Mouse (Mus musculus) hindbrain, embryonic 11.5 days (tissue): ENCODE data around the gene Selenoi. TPM values are rescaled to one million over a fixed set of nuclear protein-coding genes. Genes with fewer than 3 reads are reported as not detected.

Source experiments
- ATAC-seq: fragments of 200-750 bp; cut with Nextera tagmentation; 2 replicates; pipeline ENCODE4 v1.8.0; 2017; ENCODE audit warnings: mild to moderate bottlenecking, moderate TSS enrichment, moderate library complexity; ENCODE audit not compliant: low FRiP score
- DNase-seq: peaks from one replicate; pipeline ENCODE4 v3.0.0-alpha.2; 2015; ENCODE audit warnings: low spot score
- H3K27ac ChIP-seq: fragments of 300-500 bp; sonication (generic); 2 replicates; pipeline ENCODE4 v1.5.1; 2014; ENCODE audit warnings: mild to moderate bottlenecking, low read depth, low read length
- H3K27me3 ChIP-seq: fragments of 300-500 bp; sonication (generic); 2 replicates; pipeline ENCODE4 v1.6.1; 2014; ENCODE audit warnings: mild to moderate bottlenecking, low read length, moderate library complexity, mixed read lengths; ENCODE audit not compliant: control insufficient read depth, insufficient read depth
- H3K36me3 ChIP-seq: fragments of 300-500 bp; sonication (generic); 2 replicates; pipeline ENCODE4 v1.6.1; 2014; ENCODE audit warnings: mild to moderate bottlenecking, low read length, moderate library complexity, mixed read lengths; ENCODE audit not compliant: control insufficient read depth, insufficient read depth
- H3K4me1 ChIP-seq: fragments of 300-500 bp; sonication (generic); replicated peaks from 2 replicates; pipeline ENCODE4 v1.6.1; 2014; ENCODE audit warnings: low read length, mixed read lengths; ENCODE audit not compliant: control insufficient read depth, insufficient read depth
- H3K4me2 ChIP-seq: fragments of 300-500 bp; sonication (generic); replicated peaks from 2 replicates; pipeline ENCODE4 v1.6.1; 2014; ENCODE audit warnings: mild to moderate bottlenecking, low read depth, low read length
- H3K4me3 ChIP-seq: fragments of 300-500 bp; sonication (generic); 2 replicates; pipeline ENCODE4 v1.5.1; 2014; ENCODE audit warnings: low read depth, low read length
- H3K9ac ChIP-seq: fragments of 300-500 bp; sonication (generic); 2 replicates; pipeline ENCODE4 v1.6.1; 2014; ENCODE audit warnings: low read depth, low read length
- H3K9me3 ChIP-seq: fragments of 300-500 bp; sonication (generic); 2 replicates; pipeline ENCODE4 v1.6.1; 2016; ENCODE audit warnings: low read length; ENCODE audit not compliant: control insufficient read depth
- WGBS: fragments of 180-500 bp; shearing (Covaris S2); extraction: QIAGEN DNeasy Blood & Tissue Kit; methylation state at CpG from one replicate; pipeline ENCODE4 v1.1.7; 2014; 5-methylcytosine and 5-hydroxymethylcytosine counted together
- polyA plus RNA-seq: library from polyadenylated mRNA; unstranded; fragments of >200 nt; fragmentation: Nextera tagmentation; extraction: Ambion mirVana; gene quantifications from 2 replicates; pipeline ENCODE4 v1.2.1, GENCODE M21; 2014

The Selenoi gene
- 24.0 and 25.4 TPM in 2 replicates for polyA plus RNA-seq

GRCm38 (mm10) chr5:30232271-30232971 is at the start of gene Selenoi:
TSS of gene Selenoi (plus strand) at chr5:30232581.
- DNase-seq (peak; percentile 98), ATAC-seq (peak; percentile 100)
- Histone ChIP-seq H3K9ac (peak within 1 kb of the TSS; percentile 77), H3K27ac (peak within 1 kb of the TSS; percentile 83), H3K4me3 (peak within 1 kb of the TSS; percentile 71), H3K9me3 (no peaks in the 10 kb centered on the region), H3K4me2 (peak within 1 kb of the TSS; percentile 73), H3K36me3 (no peaks in the 10 kb centered on the region), H3K4me1 (0 out of 2 replicates have a peak, but pooled peaks cover 2% of the 10 kb centered on the region), H3K27me3 (no peaks in the 10 kb centered on the region)
- WGBS, result 1% methylated on average over 71 of the region's 71 CpGs

GRCm38 (mm10) chr5:30187687-30188485 is 44.5 kb upstream of the Selenoi start:
- Histone ChIP-seq H3K4me1 (no peaks in the 10 kb centered on the region), H3K9me3 (no peaks in the 10 kb centered on the region), H3K27me3 (no peaks in the 10 kb centered on the region), H3K9ac (no peak overlapping the region), H3K27ac (no peak overlapping the region), H3K36me3 (0 out of 2 replicates have a peak, but pooled peaks cover 5% of the 10 kb centered on the region), H3K4me2 (no peak overlapping the region), H3K4me3 (no peak overlapping the region)
- ATAC-seq (no peak), DNase-seq (no peak)
- 93% methylated on average over 12 of the region's 12 CpGs for WGBS

- 76% methylated on average over 1 of the region's 1 CpGs for WGBS
- DNase-seq, result no peak
These were observed 39.9 kb upstream of the Selenoi start for GRCm38 (mm10) chr5:30192452-30192851.

DNA sequence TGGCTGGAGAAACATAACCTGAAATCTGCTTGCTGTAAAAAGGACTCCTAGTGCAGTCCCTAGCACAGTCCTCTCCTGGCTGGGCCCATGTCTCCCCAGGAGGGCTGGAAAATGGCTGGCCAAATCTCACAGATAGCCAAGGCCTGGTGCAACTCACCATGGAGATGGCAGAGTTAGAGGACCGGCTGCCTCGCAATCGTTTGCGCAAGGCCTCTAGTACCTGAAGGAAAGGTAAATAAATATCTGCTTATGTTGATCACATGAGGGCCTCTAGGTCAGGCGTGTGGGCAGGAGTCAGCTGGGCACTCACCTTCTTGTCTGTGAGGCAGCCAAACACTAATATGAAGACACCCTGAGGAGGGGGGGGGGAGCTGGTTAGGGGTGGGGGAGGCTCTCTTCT is 37.0 kb upstream of the Selenoi start:
- H3K4me3 ChIP-seq, result no peak overlapping the region
- H3K4me2 ChIP-seq, result no peak overlapping the region
- no peak overlapping the region for H3K27ac ChIP-seq
- H3K9ac ChIP-seq, result no peak overlapping the region
- whole genome bisulfite sequencing, result 94% methylated on average over 5 of the region's 5 CpGs
- no peaks in the 10 kb centered on the region for H3K9me3 ChIP-seq
- H3K4me1 ChIP-seq, result no peaks in the 10 kb centered on the region
- no peak for DNase-seq
- no peak for ATAC-seq
- no peaks in the 10 kb centered on the region for H3K27me3 ChIP-seq
- H3K36me3 ChIP-seq, result no peaks in the 10 kb centered on the region

More at GRCm38 (mm10) chr5:30192452-30192851, 39.9 kb upstream of the Selenoi start:
- no peaks in the 10 kb centered on the region for H3K4me1 ChIP-seq
- H3K9ac ChIP-seq, result no peak overlapping the region
- H3K4me3 ChIP-seq, result no peak overlapping the region
- no peaks in the 10 kb centered on the region for H3K27me3 ChIP-seq
- no peak for ATAC-seq
- H3K9me3 ChIP-seq, result no peaks in the 10 kb centered on the region
- H3K36me3 ChIP-seq, result no peaks in the 10 kb centered on the region
- no peak overlapping the region for H3K4me2 ChIP-seq
- no peak overlapping the region for H3K27ac ChIP-seq

DNA sequence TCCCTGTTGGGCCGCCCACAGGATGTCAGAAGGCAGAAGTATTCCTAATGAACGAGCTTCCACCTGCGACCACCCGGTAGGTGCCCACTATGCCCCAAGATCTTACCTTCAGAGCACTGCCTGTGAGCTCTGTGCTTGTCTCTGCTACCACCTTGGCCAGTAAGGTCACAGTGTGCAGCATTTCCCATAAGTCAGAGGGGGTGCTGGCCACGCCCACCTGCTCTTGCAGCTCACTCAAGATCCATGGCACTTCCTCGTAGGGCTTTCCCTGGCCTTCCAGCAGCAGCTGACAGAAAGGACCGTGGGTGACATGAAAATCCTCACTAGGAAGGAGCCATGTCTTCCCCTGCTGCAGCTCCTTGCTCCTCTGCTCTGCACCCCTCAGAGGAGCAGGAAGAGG is 34.1 kb upstream of the Selenoi start:
- Histone ChIP-seq H3K27me3 (no peaks in the 10 kb centered on the region), H3K4me2 (no peak overlapping the region), H3K9me3 (no peaks in the 10 kb centered on the region), H3K4me1 (no peaks in the 10 kb centered on the region), H3K4me3 (no peak overlapping the region), H3K27ac (no peak overlapping the region), H3K36me3 (no peaks in the 10 kb centered on the region), H3K9ac (no peak overlapping the region)
- DNase-seq (no peak), ATAC-seq (no peak)
- WGBS, result 79% methylated on average over 7 of the region's 7 CpGs

DNA sequence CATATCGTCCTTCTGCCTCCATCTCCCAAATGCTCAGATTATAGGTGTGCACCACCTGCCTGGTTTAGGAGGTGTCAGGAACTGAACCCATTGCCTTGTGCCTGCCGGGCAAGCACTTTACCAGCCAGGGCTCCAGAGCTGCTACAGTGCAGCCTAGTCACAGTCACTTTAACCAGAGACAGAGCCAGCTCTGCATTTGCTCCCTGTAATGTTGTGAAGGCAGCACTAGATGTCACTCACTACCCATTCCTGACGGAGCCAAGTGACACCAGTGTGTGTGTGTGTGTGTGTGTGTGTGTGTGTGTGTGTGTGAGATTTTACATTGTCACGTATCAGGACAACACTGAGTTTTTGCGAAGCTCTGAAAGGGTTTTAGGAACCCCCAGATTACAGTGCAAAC is 30.9 kb upstream of the Selenoi start:
- DNase-seq (peak; percentile 45), ATAC-seq (no peak)
- no peaks in the 10 kb centered on the region for H3K27me3 ChIP-seq
- no peak overlapping the region for H3K4me3 ChIP-seq
- 59% methylated on average over 5 of the region's 5 CpGs for WGBS
- H3K9ac ChIP-seq, result no peak overlapping the region
- H3K9me3 ChIP-seq, result no peaks in the 10 kb centered on the region
- no peak overlapping the region for H3K27ac ChIP-seq
- H3K36me3 ChIP-seq, result no peaks in the 10 kb centered on the region
- no peak overlapping the region for H3K4me2 ChIP-seq
- H3K4me1 ChIP-seq, result no peaks in the 10 kb centered on the region

- H3K27ac ChIP-seq, result no peak overlapping the region
- no peaks in the 10 kb centered on the region for H3K27me3 ChIP-seq
- no peaks in the 10 kb centered on the region for H3K9me3 ChIP-seq
- H3K4me1 ChIP-seq, result no peaks in the 10 kb centered on the region
- 89% methylated on average over 7 of the region's 7 CpGs for WGBS
- H3K36me3 ChIP-seq, result no peaks in the 10 kb centered on the region
- no peak overlapping the region for H3K4me2 ChIP-seq
- DNase-seq (no peak), ATAC-seq (no peak)
- H3K9ac ChIP-seq, result no peak overlapping the region
- H3K4me3 ChIP-seq, result no peak overlapping the region
These were observed 30.2 kb upstream of the Selenoi start for GRCm38 (mm10) chr5:30202221-30202620.

DNA sequence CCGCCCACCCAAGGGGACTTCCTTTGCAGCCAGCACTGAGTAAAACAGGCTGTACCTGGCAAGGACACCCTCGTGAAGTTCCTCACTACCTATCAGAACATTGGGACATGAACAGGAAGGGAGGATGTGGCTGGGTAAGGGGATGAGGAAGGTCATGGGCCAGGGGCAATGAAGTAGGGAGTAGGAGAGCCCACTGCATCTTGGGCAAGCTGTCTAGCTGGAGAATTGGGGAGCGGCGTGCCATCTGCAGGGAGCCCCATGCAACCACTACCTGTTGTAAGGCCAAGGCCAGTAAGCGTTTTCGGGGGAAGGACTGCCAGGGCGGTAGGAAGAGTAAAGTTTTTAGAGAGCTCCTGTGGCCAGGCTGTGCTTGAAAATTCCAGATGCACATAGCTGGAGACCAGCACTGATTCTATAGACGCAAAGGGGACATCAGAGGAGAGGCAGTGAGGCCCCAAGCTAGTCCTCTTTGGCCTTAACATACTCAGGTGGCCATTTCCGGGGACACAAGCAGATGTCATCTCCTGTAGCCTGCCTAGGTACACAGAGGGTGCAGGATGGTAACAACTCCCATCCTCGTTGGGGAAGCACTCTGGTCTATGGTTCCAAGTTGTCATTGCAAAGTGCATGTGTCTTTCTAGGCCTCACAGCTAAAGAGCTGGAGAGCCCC is 29.0 kb upstream of the Selenoi start:
- Histone ChIP-seq H3K27me3 (no peaks in the 10 kb centered on the region), H3K9ac (no peak overlapping the region), H3K36me3 (no peaks in the 10 kb centered on the region), H3K4me3 (no peak overlapping the region), H3K4me2 (no peak overlapping the region), H3K9me3 (no peaks in the 10 kb centered on the region), H3K27ac (no peak overlapping the region), H3K4me1 (no peaks in the 10 kb centered on the region)
- 82% methylated on average over 10 of the region's 10 CpGs for WGBS
- no peak for ATAC-seq
- DNase-seq, result no peak
